ENCODE assay signal across 31 mouse cellular contexts in genomic region chr13:98667316-98667715, GRCm38 (mm10). TPM values are rescaled to one million over a fixed set of nuclear protein-coding genes. Genes with fewer than 3 reads are reported as not detected.
DNase-seq lines count a peak whose midpoint lies in the region; ATAC-seq and TF ChIP-seq lines count a peak whose summit lies in the region.
"Had no signal": no experiment of that assay in that cellular context is flagged by ENCODE, and none has a peak within 500 bp of the region (broad histone marks: within the 10 kb centered on the region; RNA-seq: fewer than 3 reads in every experiment).

No protein-coding gene starts in this region.

- no peak overlapping the region for H3K9ac ChIP-seq in intestine, embryonic 14.5 days (ENCODE audit: low read length)
- H3K9ac ChIP-seq in intestine, postnatal 0 days (ENCODE audit: low read depth, low read length) = no peak overlapping the region
- H3K9ac ChIP-seq in stomach, postnatal 0 days (ENCODE audit: low read length) = no peak overlapping the region
- no peak overlapping the region for H3K9ac ChIP-seq in liver, embryonic 12.5 days
- H3K9ac ChIP-seq: embryonic facial prominence, embryonic 15.5 days; hindbrain, embryonic 13.5 days; limb, embryonic 12.5 days had no signal

- 0 out of 2 replicates have a peak, but pooled peaks cover 3% of the 10 kb centered on the region for H3K4me1 ChIP-seq in intestine, embryonic 14.5 days (replicated peaks; ENCODE audit: control insufficient read depth, insufficient read depth, low read length)
- peaks cover 4% of the 10 kb centered on the region for H3K4me1 ChIP-seq in intestine, postnatal 0 days (replicated peaks; ENCODE audit: control insufficient read depth, insufficient read depth, low read length)
- no peaks in the 10 kb centered on the region for H3K4me1 ChIP-seq in stomach, postnatal 0 days (replicated peaks; ENCODE audit: control insufficient read depth, insufficient read depth)
- no peaks in the 10 kb centered on the region for H3K4me1 ChIP-seq in liver, embryonic 12.5 days
- H3K4me1 ChIP-seq: embryonic facial prominence, embryonic 15.5 days; hindbrain, embryonic 13.5 days; midbrain, embryonic 10.5 days had no signal

- H3K27me3 ChIP-seq in intestine, embryonic 14.5 days (replicated peaks; ENCODE audit: control insufficient read depth, insufficient read depth, low read length) = no peaks in the 10 kb centered on the region
- H3K27me3 ChIP-seq in intestine, postnatal 0 days (replicated peaks; ENCODE audit: control insufficient read depth, insufficient read depth, low read length) = no peaks in the 10 kb centered on the region
- no peaks in the 10 kb centered on the region for H3K27me3 ChIP-seq in stomach, postnatal 0 days (ENCODE audit: control insufficient read depth, insufficient read depth, low read length)
- H3K27me3 ChIP-seq in liver, embryonic 12.5 days (replicated peaks) = no peaks in the 10 kb centered on the region
- H3K27me3 ChIP-seq: CH12.LX; embryonic facial prominence, embryonic 15.5 days; hindbrain, embryonic 13.5 days had no signal

- 0 out of 2 replicates have a peak, but pooled peaks have one; percentile 55 for ATAC-seq in intestine, embryonic 14.5 days (replicated peaks; ENCODE audit: low FRiP score, low TSS enrichment, low read depth)
- peak; percentile 86 for ATAC-seq in intestine, postnatal 0 days
- ATAC-seq in stomach, postnatal 0 days (ENCODE audit: low FRiP score, low TSS enrichment) = 0 out of 2 replicates have a peak, but pooled peaks have one; percentile 29
- no peak for ATAC-seq in liver, embryonic 12.5 days
- ATAC-seq: activated CD4-positive, CD25-positive, alpha-beta regulatory T cell, adult 4 months; forebrain, embryonic 14.5 days had no signal

- TF ChIP-seq EP300 in stomach, postnatal 0 days (optimal IDR thresholded peaks at IDR 0.05) = no peak

- no peak overlapping the region for H3K4me2 ChIP-seq in intestine, embryonic 14.5 days (ENCODE audit: low read length)
- H3K4me2 ChIP-seq in intestine, postnatal 0 days (replicated peaks; ENCODE audit: low read depth) = no peak overlapping the region
- no peak overlapping the region for H3K4me2 ChIP-seq in stomach, postnatal 0 days (replicated peaks; ENCODE audit: low read depth)
- H3K4me2 ChIP-seq in liver, embryonic 12.5 days = no peak overlapping the region
- H3K4me2 ChIP-seq: embryonic facial prominence, embryonic 15.5 days; hindbrain, embryonic 13.5 days; limb, embryonic 12.5 days; liver, embryonic 11.5 days had no signal

- peak; percentile 36 for DNase-seq in kidney, adult 18-20 months
- DNase-seq in kidney, postnatal 4 days = no peak
- DNase-seq in intestine, embryonic 14.5 days (ENCODE audit: low spot score) = peak; percentile 55
- no peak for DNase-seq in stomach, postnatal 0 days (ENCODE audit: low spot score)
- DNase-seq in spleen, adult 18-20 months = no peak
- DNase-seq: adrenal gland, adult 8-10 months; B cell, adult 2 months; cerebellum, adult 2 months; cerebellum, postnatal 36 days; embryo, embryonic 11 days; gastrocnemius, postnatal 10 days; heart, adult 18-20 months; heart, postnatal 36 days; lung, adult 18-20 months; lung, postnatal 10 days had no signal

- H3K36me3 ChIP-seq in intestine, embryonic 14.5 days (ENCODE audit: control insufficient read depth, insufficient read depth, low read length) = no peaks in the 10 kb centered on the region
- no peaks in the 10 kb centered on the region for H3K36me3 ChIP-seq in intestine, postnatal 0 days (ENCODE audit: control insufficient read depth, insufficient read depth)
- H3K36me3 ChIP-seq in stomach, postnatal 0 days (ENCODE audit: control insufficient read depth, insufficient read depth, low read length) = no peaks in the 10 kb centered on the region
- H3K36me3 ChIP-seq in liver, embryonic 12.5 days = no peaks in the 10 kb centered on the region
- H3K36me3 ChIP-seq: embryonic facial prominence, embryonic 15.5 days; G1E; hindbrain, embryonic 13.5 days; limb, embryonic 12.5 days; midbrain, embryonic 10.5 days had no signal

- TF ChIP-seq CTCF in intestine, postnatal 0 days (IDR thresholded peaks at IDR 0.05; ENCODE audit: low read depth) = no peak
- TF ChIP-seq CTCF in stomach, postnatal 0 days (IDR thresholded peaks at IDR 0.05; ENCODE audit: low read depth) = no peak

- WGBS in intestine, embryonic 14.5 days = 64% methylated on average over 3 of the region's 3 CpGs
- WGBS in intestine, postnatal 0 days = 38% methylated on average over 3 of the region's 3 CpGs
- WGBS in stomach, postnatal 0 days = 61% methylated on average over 3 of the region's 3 CpGs
- 29% methylated on average over 3 of the region's 3 CpGs for WGBS in liver, embryonic 12.5 days (ENCODE audit: insufficient replicate concordance)

- H3K4me3 ChIP-seq in intestine, embryonic 14.5 days (ENCODE audit: low read depth, low read length) = no peak overlapping the region
- H3K4me3 ChIP-seq in intestine, postnatal 0 days (ENCODE audit: low read depth, low read length) = no peak overlapping the region
- H3K4me3 ChIP-seq in stomach, postnatal 0 days (ENCODE audit: low read depth, low read length) = no peak overlapping the region
- no peak overlapping the region for H3K4me3 ChIP-seq in liver, embryonic 12.5 days
- H3K4me3 ChIP-seq: embryonic facial prominence, embryonic 15.5 days; hindbrain, embryonic 13.5 days; limb, embryonic 12.5 days; midbrain, embryonic 10.5 days had no signal

- no peak overlapping the region for H3K27ac ChIP-seq in intestine, embryonic 14.5 days (ENCODE audit: low read depth)
- H3K27ac ChIP-seq in intestine, postnatal 0 days (ENCODE audit: low read depth, low read length) = no peak overlapping the region
- H3K27ac ChIP-seq in stomach, postnatal 0 days (replicated peaks) = no peak overlapping the region
- no peak overlapping the region for H3K27ac ChIP-seq in liver, embryonic 12.5 days
- H3K27ac ChIP-seq: embryonic facial prominence, embryonic 15.5 days; hindbrain, embryonic 13.5 days; limb, embryonic 12.5 days; midbrain, embryonic 10.5 days had no signal

- no peaks in the 10 kb centered on the region for H3K9me3 ChIP-seq in intestine, embryonic 14.5 days (ENCODE audit: control insufficient read depth, low read length)
- no peaks in the 10 kb centered on the region for H3K9me3 ChIP-seq in intestine, postnatal 0 days (ENCODE audit: control insufficient read depth)
- H3K9me3 ChIP-seq in stomach, postnatal 0 days (ENCODE audit: control insufficient read depth, low read length) = no peaks in the 10 kb centered on the region
- 0 out of 2 replicates have a peak, but pooled peaks cover 3% of the 10 kb centered on the region for H3K9me3 ChIP-seq in liver, embryonic 12.5 days (replicated peaks)
- H3K9me3 ChIP-seq: embryonic facial prominence, embryonic 15.5 days; G1E; hindbrain, embryonic 13.5 days had no signal

RNA-seq across cellular contexts. Expression of gene Tmem171, which starts 27.3 kb away (rescaled TPM):
- polyA plus RNA-seq in intestine, embryonic 14.5 days (2014; fragmentation: Nextera tagmentation; extraction: Ambion mirVana) = 18.1 and 19.7 TPM in 2 replicates
- polyA plus RNA-seq in intestine, postnatal 0 days (2015; fragmentation: Nextera tagmentation; extraction: Ambion mirVana) = 48.6 and 56.7 TPM in 2 replicates
- 27.4 and 29.6 TPM in 2 replicates for polyA plus RNA-seq in stomach, postnatal 0 days (2015; fragmentation: Nextera tagmentation; extraction: Ambion mirVana)
- polyA plus RNA-seq in liver, embryonic 12.5 days (2016; fragmentation: Nextera tagmentation; extraction: Ambion mirVana) = not detected in 2 replicates
- polyA plus RNA-seq: cerebellum, adult 2 months; forebrain, embryonic 14.5 days; G1E; hindbrain, embryonic 13.5 days; midbrain, embryonic 10.5 days; midbrain, postnatal 0 days; neural tube, embryonic 14.5 days had no signal

RNA-seq across cellular contexts. Expression of gene Tmem174, which starts 30.1 kb away (rescaled TPM):
- 0.15 and 0.20 TPM in 2 replicates for polyA plus RNA-seq in intestine, embryonic 14.5 days (2014; fragmentation: Nextera tagmentation; extraction: Ambion mirVana)
- 0.21 and 0.34 TPM in 2 replicates for polyA plus RNA-seq in intestine, postnatal 0 days (2015; fragmentation: Nextera tagmentation; extraction: Ambion mirVana)
- not detected in 2 replicates for polyA plus RNA-seq in stomach, postnatal 0 days (2015; fragmentation: Nextera tagmentation; extraction: Ambion mirVana)
- not detected in 2 replicates for polyA plus RNA-seq in liver, embryonic 12.5 days (2016; fragmentation: Nextera tagmentation; extraction: Ambion mirVana)
- polyA plus RNA-seq: activated CD4-positive, CD25-positive, alpha-beta regulatory T cell, adult 4 months; forebrain, embryonic 14.5 days; G1E; heart, embryonic 14.5 days; hindbrain, embryonic 13.5 days; limb, embryonic 12.5 days; liver, embryonic 11.5 days; midbrain, postnatal 0 days; neural tube, embryonic 14.5 days; stomach, embryonic 16.5 days; urinary bladder, adult 2 months had no signal

Comparison
In these comparisons a context has a peak if more than half of its experiments do, and no peak if none do; other contexts are left out.
1. DNase-seq: peak in kidney, adult 18-20 months (single experiment) and intestine, embryonic 14.5 days (single experiment); none in kidney, postnatal 4 days (0 of 2), stomach, postnatal 0 days (single experiment) and spleen, adult 18-20 months (0 of 2).
2. RNA of gene Tmem171, which starts 27.3 kb away (polyA plus RNA-seq): 48.6 to 56.7 TPM in intestine, postnatal 0 days, 27.4 to 29.6 TPM in stomach, postnatal 0 days and 18.1 to 19.7 TPM in intestine, embryonic 14.5 days; not detected in liver, embryonic 12.5 days; every median in the first group is over 10 times any median in the second.